Mouse (Mus musculus) lung, embryonic 15.5 days (tissue): ENCODE data around the gene Slc12a9. TPM values are rescaled to one million over a fixed set of nuclear protein-coding genes. Genes with fewer than 3 reads are reported as not detected.
"Not testable (repeated sequence)": the region's sequence is repeated elsewhere in the genome, so short reads cannot be mapped to it uniquely, and the experiment has no call there.

Experiments used
- ATAC-seq: fragments of 200-750 bp; cut with Nextera tagmentation; 2 replicates; pipeline ENCODE4 v1.8.0; 2017; ENCODE audit warnings: moderate number of reproducible peaks, borderline replicate concordance; ENCODE audit not compliant: low FRiP score, low TSS enrichment; ENCODE audit errors: extremely low read depth
- H3K27ac ChIP-seq: fragments of 300-500 bp; sonication (generic); 2 replicates; pipeline ENCODE4 v1.5.1; 2015; ENCODE audit warnings: moderate library complexity, mild to moderate bottlenecking, inconsistent platforms
- H3K27me3 ChIP-seq: fragments of 300-500 bp; sonication (generic); 2 replicates; pipeline ENCODE4 v1.6.1; 2015; ENCODE audit warnings: inconsistent platforms
- H3K36me3 ChIP-seq: fragments of 300-500 bp; sonication (generic); 2 replicates; pipeline ENCODE4 v1.6.1; 2015; ENCODE audit warnings: inconsistent platforms
- H3K4me1 ChIP-seq: fragments of 300-500 bp; sonication (generic); 2 replicates; pipeline ENCODE4 v1.6.1; 2015; ENCODE audit warnings: inconsistent platforms
- H3K4me2 ChIP-seq: fragments of 300-500 bp; sonication (generic); 2 replicates; pipeline ENCODE4 v1.6.1; 2015; ENCODE audit warnings: inconsistent platforms, mild to moderate bottlenecking, moderate library complexity
- H3K4me3 ChIP-seq: fragments of 300-500 bp; sonication (generic); 2 replicates; pipeline ENCODE4 v1.5.1; 2015; ENCODE audit warnings: mild to moderate bottlenecking, inconsistent platforms
- H3K9ac ChIP-seq: fragments of 300-500 bp; sonication (generic); 2 replicates; pipeline ENCODE4 v1.6.1; 2015; ENCODE audit warnings: inconsistent platforms
- H3K9me3 ChIP-seq: fragments of 300-500 bp; sonication (generic); 2 replicates; pipeline ENCODE4 v1.6.1; 2016; ENCODE audit warnings: inconsistent platforms
- WGBS: fragments of 180-500 bp; shearing (Covaris S2); methylation state at CpG from one replicate; pipeline ENCODE4 v1.1.7; 2015; 5-methylcytosine and 5-hydroxymethylcytosine counted together
- polyA plus RNA-seq: library from polyadenylated mRNA; unstranded; fragments of >200 nt; fragmentation: Nextera tagmentation; extraction: Ambion mirVana; gene quantifications from 2 replicates; pipeline ENCODE4 v1.2.1, GENCODE M21; 2015

Gene Slc12a9
- polyA plus RNA-seq, 1 experiment from 2014 or later = 13.0 TPM

- Histone ChIP-seq H3K27me3 (peaks cover 41% of the 10 kb centered on the region), H3K27ac (no peak overlapping the region), H3K4me3 (no peak overlapping the region), H3K36me3 (peaks cover 16% of the 10 kb centered on the region), H3K9ac (no peak overlapping the region), H3K4me2 (no peak overlapping the region), H3K9me3 (no peaks in the 10 kb centered on the region), H3K4me1 (peaks cover 40% of the 10 kb centered on the region)
- ATAC-seq = no peak
- 72% methylated on average over 15 of the region's 15 CpGs for WGBS
Observed at GRCm38 (mm10) chr5:137291381-137291926, 41.9 kb downstream of the Slc12a9 start.

GRCm38 (mm10) chr5:137290677-137291076, 42.7 kb downstream of the Slc12a9 start:
- H3K4me3 ChIP-seq = no peak overlapping the region
- no peaks in the 10 kb centered on the region for H3K9me3 ChIP-seq
- H3K27me3 ChIP-seq = peaks cover 44% of the 10 kb centered on the region
- H3K27ac ChIP-seq = no peak overlapping the region
- no peak for ATAC-seq
- 20% methylated on average over 15 of the region's 15 CpGs for WGBS
- H3K9ac ChIP-seq = no peak overlapping the region
- peaks cover 8% of the 10 kb centered on the region for H3K36me3 ChIP-seq
- H3K4me2 ChIP-seq = no peak overlapping the region
- peaks cover 40% of the 10 kb centered on the region for H3K4me1 ChIP-seq

GRCm38 (mm10) chr5:137289591-137290365, 43.6 kb downstream of the Slc12a9 start:
- peak overlapping the region; percentile 78; the same call in 1 of the 2 replicates for H3K4me2 ChIP-seq
- H3K4me1 ChIP-seq = peaks cover 33% of the 10 kb centered on the region
- H3K9me3 ChIP-seq = no peaks in the 10 kb centered on the region
- WGBS = 51% methylated on average over 13 of the region's 13 CpGs
- H3K27me3 ChIP-seq = peaks cover 44% of the 10 kb centered on the region
- peak overlapping the region; percentile 38; the same call in 1 of the 2 replicates for H3K4me3 ChIP-seq
- H3K9ac ChIP-seq = no peak overlapping the region
- H3K36me3 ChIP-seq = no peaks in the 10 kb centered on the region
- no peak overlapping the region for H3K27ac ChIP-seq
- ATAC-seq = no peak

- Histone ChIP-seq H3K4me2 (peak overlapping the region; percentile 78), H3K4me3 (peak overlapping the region; percentile 38), H3K27ac (no peak overlapping the region), H3K9ac (0 out of 2 replicates have a peak overlapping the region, but pooled peaks have one; percentile 4), H3K27me3 (peaks cover 44% of the 10 kb centered on the region), H3K4me1 (peaks cover 31% of the 10 kb centered on the region), H3K36me3 (no peaks in the 10 kb centered on the region), H3K9me3 (no peaks in the 10 kb centered on the region)
- ATAC-seq = no peak; the same call in 1 of the 2 replicates
- WGBS = 5% methylated on average over 25 of the region's 25 CpGs
Observed at GRCm38 (mm10) chr5:137288999-137289470, 44.4 kb downstream of the Slc12a9 start.

GRCm38 (mm10) chr5:137287953-137288743, 45.2 kb downstream of the Slc12a9 start:
- under 1% methylated on average over 54 of the region's 65 CpGs for WGBS
- ATAC-seq = no peak
- Histone ChIP-seq H3K9ac (peak overlapping the region; percentile 31; the same call in 1 of the 2 replicates), H3K9me3 (no peaks in the 10 kb centered on the region), H3K27me3 (peaks cover 44% of the 10 kb centered on the region), H3K36me3 (no peaks in the 10 kb centered on the region), H3K27ac (no peak overlapping the region), H3K4me2 (peak overlapping the region; percentile 78), H3K4me1 (peaks cover 29% of the 10 kb centered on the region), H3K4me3 (peak overlapping the region; percentile 38)

GRCm38 (mm10) chr5:137287032-137287952, 46.1 kb downstream of the Slc12a9 start, which contains the start of gene Ache:
Gene Ache (plus strand): TSS chr5:137287519.
- ATAC-seq = peak; percentile 39; the same call in 1 of the 2 replicates
- Histone ChIP-seq H3K4me2 (peak within 1 kb of the TSS; percentile 78), H3K36me3 (no peaks in the 10 kb centered on the region), H3K9ac (peak within 1 kb of the TSS; percentile 31; the same call in 1 of the 2 replicates), H3K4me1 (peaks cover 25% of the 10 kb centered on the region), H3K27ac (no peak within 1 kb of the TSS), H3K4me3 (peak within 1 kb of the TSS; percentile 38), H3K9me3 (no peaks in the 10 kb centered on the region), H3K27me3 (peaks cover 44% of the 10 kb centered on the region)
- WGBS = 3% methylated on average over 40 of the region's 40 CpGs

- Histone ChIP-seq H3K4me2 (peak overlapping the region; percentile 78), H3K9ac (0 out of 2 replicates have a peak overlapping the region, but pooled peaks have one; percentile 4), H3K4me1 (peaks cover 25% of the 10 kb centered on the region), H3K27me3 (peaks cover 44% of the 10 kb centered on the region), H3K27ac (no peak overlapping the region), H3K4me3 (peak overlapping the region; percentile 38), H3K9me3 (no peaks in the 10 kb centered on the region), H3K36me3 (no peaks in the 10 kb centered on the region)
- peak; percentile 33; the same call in 1 of the 2 replicates for ATAC-seq
- 1% methylated on average over 16 of the region's 16 CpGs for WGBS
Observed at GRCm38 (mm10) chr5:137286655-137287031, 46.8 kb downstream of the Slc12a9 start.

- H3K4me2 ChIP-seq = no peak overlapping the region
- no peak for ATAC-seq
- H3K27ac ChIP-seq = no peak overlapping the region
- no peak overlapping the region for H3K4me3 ChIP-seq
- H3K36me3 ChIP-seq = no peaks in the 10 kb centered on the region
- H3K9me3 ChIP-seq = no peaks in the 10 kb centered on the region
- WGBS = 24% methylated on average over 7 of the region's 7 CpGs
- peaks cover 25% of the 10 kb centered on the region for H3K4me1 ChIP-seq
- H3K9ac ChIP-seq = no peak overlapping the region
- peaks cover 40% of the 10 kb centered on the region for H3K27me3 ChIP-seq
Observed at GRCm38 (mm10) chr5:137285986-137286385, 47.4 kb downstream of the Slc12a9 start.

- no peak for ATAC-seq
- no peak overlapping the region for H3K4me3 ChIP-seq
- no peak overlapping the region for H3K9ac ChIP-seq
- H3K27me3 ChIP-seq = peaks cover 34% of the 10 kb centered on the region
- H3K36me3 ChIP-seq = no peaks in the 10 kb centered on the region
- H3K4me2 ChIP-seq = no peak overlapping the region
- peaks cover 25% of the 10 kb centered on the region for H3K4me1 ChIP-seq
- H3K27ac ChIP-seq = no peak overlapping the region
- H3K9me3 ChIP-seq = no peaks in the 10 kb centered on the region
- WGBS = 61% methylated on average over 5 of the region's 5 CpGs
Observed at GRCm38 (mm10) chr5:137285045-137285444, 48.4 kb downstream of the Slc12a9 start.

- H3K4me3 ChIP-seq, H3K36me3 ChIP-seq, H3K27ac ChIP-seq, H3K9me3 ChIP-seq, H3K9ac ChIP-seq, ATAC-seq, H3K4me2 ChIP-seq: not testable (repeated sequence)
- H3K27me3 ChIP-seq = peaks cover 28% of the 10 kb centered on the region
- WGBS = 79% methylated on average over 5 of the region's 6 CpGs
- peaks cover 24% of the 10 kb centered on the region for H3K4me1 ChIP-seq
Observed at GRCm38 (mm10) chr5:137284411-137284810, 49.0 kb downstream of the Slc12a9 start.
